Mouse (Mus musculus) limb, embryonic 10.5 days (tissue): Measurements from ENCODE around the gene Cyp2d12. TPM values are rescaled to one million over a fixed set of nuclear protein-coding genes. Genes with fewer than 3 reads are reported as not detected.

Experiments used
- DNase-seq: peaks from one replicate; pipeline ENCODE4 v3.0.0-alpha.2; 2017; ENCODE audit warnings: low spot score
- H3K27ac ChIP-seq: fragments of 300-500 bp; sonication (generic); 2 replicates; pipeline ENCODE4 v1.5.1; 2016; ENCODE audit warnings: mild to moderate bottlenecking
- H3K27me3 ChIP-seq: fragments of 300-500 bp; sonication (generic); 2 replicates; pipeline ENCODE4 v1.6.1; 2016; ENCODE audit warnings: low read depth, mild to moderate bottlenecking; ENCODE audit not compliant: poor library complexity, severe bottlenecking
- H3K36me3 ChIP-seq: fragments of 300-500 bp; sonication (generic); 2 replicates; pipeline ENCODE4 v1.6.1; 2016; ENCODE audit warnings: mild to moderate bottlenecking, moderate library complexity
- H3K4me1 ChIP-seq: fragments of 300-500 bp; sonication (generic); 2 replicates; pipeline ENCODE4 v1.6.1; 2016
- H3K4me3 ChIP-seq: fragments of 300-500 bp; sonication (generic); 2 replicates; pipeline ENCODE4 v1.5.1; 2016; ENCODE audit warnings: mild to moderate bottlenecking, moderate library complexity
- H3K9me3 ChIP-seq: fragments of 300-500 bp; sonication (generic); replicated peaks from 2 replicates; pipeline ENCODE4 v1.6.1; 2016; ENCODE audit warnings: mild to moderate bottlenecking
- WGBS: fragments of 180-500 bp; shearing (Covaris S2); methylation state at CpG from one replicate; pipeline ENCODE4 v1.1.7; 2016; 5-methylcytosine and 5-hydroxymethylcytosine counted together
- microRNA-seq: library from miRNA; unstranded; fragments of <30 nt; microRNA quantifications from one replicate; pipeline ENCODE4, GENCODE M21; 2017
- polyA plus RNA-seq: library from polyadenylated mRNA; unstranded; fragments of >200 nt; fragmentation: Nextera tagmentation; extraction: Ambion mirVana; gene quantifications from 2 replicates; pipeline ENCODE4 v1.2.1, GENCODE M21; 2016

Gene Cyp2d12
- polyA plus RNA-seq, 1 experiment from 2014 or later = not detected

DNA sequence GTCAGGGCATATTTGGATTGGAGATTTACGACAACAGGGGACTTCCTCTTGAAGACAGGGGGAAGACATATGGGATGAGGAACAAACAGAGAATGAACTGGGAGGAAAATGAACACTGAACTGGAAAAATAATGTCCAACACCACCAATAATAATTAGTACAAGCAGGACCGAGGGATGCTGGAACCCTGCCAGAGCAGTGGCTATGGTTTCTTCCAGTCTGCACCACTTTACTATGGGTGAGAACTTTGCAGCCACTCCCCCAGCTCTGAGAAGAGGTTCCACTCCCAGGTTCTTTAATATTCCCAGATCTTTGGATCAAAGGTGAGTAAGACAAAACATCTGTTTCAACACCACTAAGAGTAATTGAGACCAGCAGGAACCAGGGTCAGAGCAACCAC lies 24.2 kb downstream of the Cyp2d12 start:
- 92% methylated on average over 2 of the region's 2 CpGs for WGBS
- 0 out of 2 replicates have a peak, but pooled peaks cover 7% of the 10 kb centered on the region for H3K4me1 ChIP-seq
- H3K27ac ChIP-seq = no peak overlapping the region
- no peak for DNase-seq
- H3K27me3 ChIP-seq = no peaks in the 10 kb centered on the region
- no peaks in the 10 kb centered on the region for H3K36me3 ChIP-seq
- H3K4me3 ChIP-seq = no peak overlapping the region
- no peaks in the 10 kb centered on the region for H3K9me3 ChIP-seq

GRCm38 (mm10) chr15:82582621-82583020 lies 27.7 kb downstream of the Cyp2d12 start:
- H3K4me3 ChIP-seq = no peak overlapping the region
- WGBS = 90% methylated on average over 9 of the region's 9 CpGs
- H3K27me3 ChIP-seq = no peaks in the 10 kb centered on the region
- H3K4me1 ChIP-seq = 0 out of 2 replicates have a peak, but pooled peaks cover 7% of the 10 kb centered on the region
- no peak overlapping the region for H3K27ac ChIP-seq
- no peaks in the 10 kb centered on the region for H3K36me3 ChIP-seq
- no peak for DNase-seq
- no peaks in the 10 kb centered on the region for H3K9me3 ChIP-seq

Small RNA genes within 50 kb of the gene (microRNA-seq; reads per million reads assigned to microRNA genes)
- not detected for gene Gm27924
- not detected for gene Gm28023

Other genes starting within 250 kb of the Cyp2d12 start
- gene Naga, start 216.1 kb upstream of the Cyp2d12 start, polyA plus RNA-seq = 19.0 and 29.2 TPM in 2 replicates
- gene Pheta2, start 216.1 kb upstream of the Cyp2d12 start, polyA plus RNA-seq = 5.4 and 7.4 TPM in 2 replicates
- 211 and 212 TPM in 2 replicates for gene Smdt1, start 216.1 kb upstream of the Cyp2d12 start, polyA plus RNA-seq
- 243 and 262 TPM in 2 replicates for gene Ndufa6, start 200.8 kb upstream of the Cyp2d12 start, polyA plus RNA-seq
- 0.80 and 2.9 TPM in 2 replicates for gene Cyp2d22, start 174.8 kb upstream of the Cyp2d12 start, polyA plus RNA-seq
- gene Cyp2d11, start 161.1 kb upstream of the Cyp2d12 start, polyA plus RNA-seq = not detected in 2 replicates
- not detected in 2 replicates for gene Cyp2d10, start 147.9 kb upstream of the Cyp2d12 start, polyA plus RNA-seq
- not detected in 2 replicates for gene Cyp2d9, start 121.6 kb upstream of the Cyp2d12 start, polyA plus RNA-seq
- not detected in 2 replicates for gene Cyp2d34, start 65.9 kb downstream of the Cyp2d12 start, polyA plus RNA-seq
- gene Cyp2d40, start 209.1 kb downstream of the Cyp2d12 start, polyA plus RNA-seq = not detected in 2 replicates
- not detected in 2 replicates for gene Cyp2d26, start 239.2 kb downstream of the Cyp2d12 start, polyA plus RNA-seq